Mouse (Mus musculus) cerebral cortex, adult 2 months (tissue): ENCODE data around the gene Ccdc6.

Experiments
- WGBS: fragments of 180-500 bp; shearing (Covaris S2); methylation state at CpG from one replicate; pipeline ENCODE4 v1.1.7; 2018; 5-methylcytosine and 5-hydroxymethylcytosine counted together

Gene Ccdc6

GRCm38 (mm10) chr10:70167625-70168024 lies 70.7 kb downstream of the Ccdc6 start:
- 61% methylated on average over 11 of the region's 11 CpGs for WGBS

- 59% methylated on average over 13 of the region's 13 CpGs for WGBS
Observed at GRCm38 (mm10) chr10:70168396-70168795, 71.5 kb downstream of the Ccdc6 start.

DNA sequence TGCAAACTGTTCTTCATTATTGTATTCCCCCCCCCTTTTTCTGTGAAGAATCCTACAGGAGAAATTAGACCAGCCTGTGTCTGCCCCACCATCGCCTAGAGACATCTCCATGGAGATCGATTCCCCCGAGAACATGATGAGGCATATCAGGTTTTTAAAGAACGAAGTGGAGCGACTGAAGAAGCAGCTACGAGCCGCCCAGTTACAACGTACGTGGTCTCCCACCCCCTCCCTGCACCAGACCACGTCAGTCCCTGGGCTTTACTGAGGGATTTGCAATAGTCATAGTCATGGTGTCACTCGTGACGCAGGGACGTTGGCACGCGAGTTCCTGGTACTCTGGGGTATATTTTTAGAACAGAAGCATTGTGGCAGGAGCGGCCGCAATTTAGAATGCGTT lies 72.1 kb downstream of the Ccdc6 start:
- WGBS = 44% methylated on average over 18 of the region's 18 CpGs

DNA sequence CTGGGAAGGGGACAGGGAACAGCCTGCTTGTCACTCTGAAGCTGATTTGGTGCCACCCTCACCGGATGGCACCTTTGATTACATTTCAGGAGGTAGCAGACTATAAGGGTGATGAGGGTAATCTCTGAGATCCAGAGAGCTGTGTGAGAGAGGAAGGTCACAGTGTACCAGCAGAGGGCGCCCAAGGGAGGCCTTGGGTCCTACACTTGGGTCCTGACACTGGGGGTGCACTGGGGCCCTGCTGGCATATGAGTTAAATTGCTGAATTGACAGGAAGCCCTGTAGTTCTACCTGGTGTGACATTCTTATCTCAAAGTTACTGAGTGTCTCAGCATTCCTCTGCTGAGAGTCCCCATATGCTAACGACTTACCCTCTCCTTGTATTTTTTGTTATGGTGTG lies 76.4 kb downstream of the Ccdc6 start:
- WGBS = 55% methylated on average over 3 of the region's 3 CpGs

DNA sequence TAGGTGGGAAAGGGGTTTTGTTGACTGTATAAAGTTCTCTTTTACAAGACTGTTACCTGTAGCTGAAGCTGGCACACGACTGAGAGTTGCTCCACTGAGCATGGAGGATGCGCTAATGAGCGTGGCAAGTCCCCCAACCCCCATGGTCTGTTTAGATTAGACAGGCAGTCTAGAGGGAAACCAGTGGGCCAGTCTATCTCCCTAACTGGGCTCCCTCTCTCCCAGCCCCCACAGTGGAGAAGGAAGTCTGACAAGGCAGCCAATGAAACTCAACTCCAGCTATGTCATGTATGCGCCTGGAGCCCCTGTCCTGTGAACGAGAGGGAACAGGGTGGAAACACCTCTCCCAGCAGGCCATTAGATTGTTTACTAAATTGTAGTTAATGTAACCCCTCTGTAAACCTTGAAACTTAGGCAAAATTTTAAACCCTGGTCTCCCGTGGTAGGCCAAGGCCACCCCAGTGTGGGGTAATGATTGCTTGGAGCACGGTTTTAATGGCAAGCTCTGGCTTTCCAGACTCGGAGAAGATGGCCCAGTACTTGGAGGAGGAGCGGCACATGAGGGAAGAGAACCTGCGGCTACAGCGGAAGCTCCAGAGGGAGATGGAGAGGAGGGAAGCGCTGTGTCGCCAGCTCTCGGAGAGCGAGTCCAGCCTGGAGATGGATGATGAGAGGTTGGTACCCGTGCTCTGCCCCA lies 77.7 kb downstream of the Ccdc6 start:
- 84% methylated on average over 16 of the region's 16 CpGs for WGBS

GRCm38 (mm10) chr10:70180727-70181126 lies 83.8 kb downstream of the Ccdc6 start:
- WGBS = 84% methylated on average over 9 of the region's 9 CpGs

DNA sequence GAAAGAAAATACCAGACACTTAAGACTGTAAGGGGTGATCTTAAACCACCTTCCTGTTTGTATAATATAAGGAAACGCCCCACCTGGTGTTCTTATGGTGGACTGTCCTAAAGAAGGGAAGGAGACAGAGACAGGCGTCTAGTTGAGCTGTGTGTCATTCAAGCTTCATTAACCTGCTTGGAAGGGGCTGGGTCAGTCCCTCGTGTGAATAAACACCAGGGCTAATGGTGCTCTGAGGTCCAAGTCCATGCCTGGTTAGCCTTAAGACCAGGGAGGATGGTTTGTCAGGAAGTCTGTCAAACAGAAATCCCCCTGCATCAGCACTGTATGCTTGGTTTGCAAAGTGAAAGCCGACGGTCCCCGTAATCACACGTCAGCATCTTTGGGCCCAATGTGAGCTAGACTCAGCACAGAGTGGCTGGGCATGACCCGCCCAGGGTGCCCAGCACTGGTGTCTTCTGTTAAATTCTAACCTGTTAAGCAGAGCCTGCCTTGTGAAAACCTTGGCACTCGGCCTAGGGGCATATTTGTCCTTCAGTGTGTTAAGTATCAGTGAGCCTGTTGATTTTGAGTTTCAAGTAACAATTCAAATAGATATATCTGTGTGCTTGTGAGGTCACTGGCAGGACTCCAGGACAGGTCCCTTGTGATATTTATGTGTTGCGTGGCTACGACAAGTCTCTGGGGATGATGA lies 84.5 kb downstream of the Ccdc6 start:
- WGBS = 87% methylated on average over 11 of the region's 11 CpGs

- 47% methylated on average over 15 of the region's 15 CpGs for WGBS
Observed at GRCm38 (mm10) chr10:70183210-70184080, 86.5 kb downstream of the Ccdc6 start.

GRCm38 (mm10) chr10:70186136-70186535 lies 89.2 kb downstream of the Ccdc6 start:
- 77% methylated on average over 9 of the region's 9 CpGs for WGBS

DNA sequence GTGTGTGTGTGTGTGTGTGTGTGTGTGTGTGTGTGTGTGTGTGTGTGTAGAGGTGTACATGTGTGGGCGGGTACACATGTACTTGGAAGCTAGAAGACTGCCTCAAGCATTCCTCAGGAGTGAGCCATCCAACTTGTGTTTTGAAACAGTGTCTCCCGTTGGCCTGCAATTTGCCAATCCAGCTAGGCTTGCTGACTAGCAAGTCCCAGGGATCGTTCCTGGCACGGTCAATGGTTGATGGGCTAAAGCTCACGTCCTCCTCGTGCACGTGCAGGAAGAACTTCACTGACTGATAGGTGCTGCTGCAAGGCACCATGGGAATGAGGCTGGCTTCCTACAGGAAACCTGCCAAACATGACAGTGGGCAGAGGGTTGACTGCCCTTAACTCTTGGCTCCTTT lies 89.7 kb downstream of the Ccdc6 start:
- 85% methylated on average over 7 of the region's 7 CpGs for WGBS

DNA sequence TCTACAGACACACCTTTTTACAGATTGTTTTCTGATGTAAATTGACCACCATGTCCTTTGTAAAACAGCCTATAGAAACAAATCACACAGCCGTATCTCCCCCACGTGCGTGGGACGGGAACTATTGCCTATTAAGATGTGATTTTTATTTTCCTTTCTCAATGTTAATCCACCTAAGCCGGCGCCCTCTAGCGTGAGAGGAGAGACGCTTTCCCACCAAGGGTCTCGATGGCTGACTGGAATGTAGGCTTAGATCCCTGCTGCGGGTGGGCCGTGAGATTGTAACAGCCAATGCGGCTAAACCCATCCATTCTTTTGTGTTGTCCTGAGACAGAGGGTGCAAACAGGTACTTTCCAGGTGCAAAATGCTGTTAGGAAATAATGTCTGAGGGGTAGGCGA lies 92.9 kb downstream of the Ccdc6 start:
- 83% methylated on average over 13 of the region's 13 CpGs for WGBS

GRCm38 (mm10) chr10:70194283-70194682 lies 97.4 kb downstream of the Ccdc6 start:
- 77% methylated on average over 9 of the region's 9 CpGs for WGBS

DNA sequence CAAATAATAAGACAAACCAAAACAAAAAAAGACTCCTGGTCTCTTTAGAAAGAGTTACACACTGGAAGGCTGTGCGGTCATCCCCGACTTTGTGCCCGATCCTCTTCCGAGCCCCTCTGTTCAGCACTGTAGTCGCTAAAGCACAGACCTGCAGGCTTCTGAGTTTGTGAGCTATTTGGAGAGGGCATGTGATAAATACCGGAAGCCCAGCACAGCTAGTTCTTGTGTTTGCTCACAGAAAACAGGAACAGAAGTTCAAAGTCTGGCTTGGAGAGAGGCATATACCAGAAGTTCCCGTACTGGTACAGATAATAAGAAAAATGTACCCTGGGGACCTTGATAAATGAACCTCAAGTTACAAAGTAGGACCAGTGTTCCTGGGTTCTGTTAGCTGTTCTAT lies 98.4 kb downstream of the Ccdc6 start:
- WGBS = 74% methylated on average over 7 of the region's 7 CpGs

DNA sequence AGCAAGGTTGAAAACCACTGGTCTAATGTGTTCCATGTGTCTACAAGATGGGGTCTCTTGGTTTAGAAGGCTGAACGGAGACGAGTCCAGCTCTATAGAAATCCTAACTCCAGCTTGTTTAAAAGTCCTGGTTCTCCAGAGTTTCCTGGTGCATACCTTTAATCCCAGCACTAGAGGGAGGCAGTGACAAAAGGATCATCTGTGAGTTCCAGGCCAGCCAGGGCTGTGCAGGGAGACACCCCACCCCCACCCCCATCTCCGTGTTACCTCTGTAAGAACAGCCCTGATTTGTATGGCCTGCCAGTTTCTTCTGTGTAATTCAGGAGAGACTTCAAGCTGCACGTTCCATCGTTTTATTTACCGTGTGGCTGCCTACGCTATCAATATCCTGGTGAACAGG lies 98.9 kb downstream of the Ccdc6 start:
- 53% methylated on average over 7 of the region's 7 CpGs for WGBS

DNA sequence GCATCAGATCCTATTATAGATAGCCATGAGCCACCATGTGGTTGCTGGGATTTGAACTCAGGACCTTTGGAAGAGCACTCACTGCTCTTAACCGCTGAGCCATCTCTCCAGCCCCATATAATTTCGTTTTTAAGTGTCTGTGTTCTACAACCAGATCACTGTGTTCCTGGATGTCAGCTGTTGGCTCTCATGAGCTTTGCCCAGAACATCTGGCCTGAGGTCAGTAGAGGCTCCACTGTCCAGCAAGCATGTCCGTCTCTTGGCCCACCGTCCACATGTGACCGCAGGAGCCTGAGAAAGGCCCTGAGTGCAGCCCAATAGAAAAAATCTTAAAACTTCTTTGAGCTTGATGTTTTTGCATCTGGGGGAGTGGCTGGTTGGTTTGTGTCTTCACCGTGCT lies 99.7 kb downstream of the Ccdc6 start:
- 84% methylated on average over 6 of the region's 6 CpGs for WGBS

- WGBS = 66% methylated on average over 2 of the region's 2 CpGs
Observed at GRCm38 (mm10) chr10:70197601-70198000, 100.7 kb downstream of the Ccdc6 start.

DNA sequence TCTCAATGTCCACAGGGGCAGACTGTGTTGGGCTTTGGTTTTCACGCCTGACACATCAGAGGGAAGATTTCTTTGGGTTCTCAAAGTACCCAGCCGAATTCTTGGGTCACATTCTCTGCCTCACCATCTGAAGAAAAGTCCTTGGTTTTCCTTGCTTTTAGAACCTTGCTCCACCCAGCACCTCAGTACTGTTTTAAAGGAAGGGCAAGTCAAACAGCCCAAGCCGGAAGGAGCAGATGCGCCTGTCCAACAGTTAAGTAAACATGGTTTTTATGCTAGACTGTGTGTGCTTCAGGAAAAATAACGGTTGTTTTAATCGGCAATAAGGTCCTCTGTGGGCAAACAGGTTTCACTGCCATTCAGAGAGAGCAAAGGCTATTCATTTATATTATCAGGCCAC lies 101.1 kb downstream of the Ccdc6 start:
- WGBS = 66% methylated on average over 6 of the region's 6 CpGs

- 77% methylated on average over 7 of the region's 7 CpGs for WGBS
Observed at GRCm38 (mm10) chr10:70198951-70199463, 102.1 kb downstream of the Ccdc6 start.

- 75% methylated on average over 6 of the region's 6 CpGs for WGBS
Observed at GRCm38 (mm10) chr10:70199466-70200210, 102.7 kb downstream of the Ccdc6 start.

GRCm38 (mm10) chr10:70200889-70201500 lies 104.1 kb downstream of the Ccdc6 start:
- 28% methylated on average over 12 of the region's 12 CpGs for WGBS
